Mouse (Mus musculus) heart, postnatal 0 days (tissue): ENCODE measurements around the gene Cebpg. TPM values are rescaled to one million over a fixed set of nuclear protein-coding genes. Genes with fewer than 3 reads are reported as not detected.

ENCODE experiments used
- ATAC-seq: fragments of 200-750 bp; cut with Nextera tagmentation; 2 replicates; pipeline ENCODE4 v1.8.0; 2017; ENCODE audit warnings: low read depth, moderate number of reproducible peaks, moderate library complexity; ENCODE audit not compliant: insufficient read depth
- DNase-seq: peaks from one replicate; pipeline ENCODE4 v3.0.0-alpha.2; 2016; ENCODE audit warnings: low spot score
- H3K27ac ChIP-seq: fragments of 300-500 bp; sonication (generic); 2 replicates; pipeline ENCODE4 v1.5.1; 2014; ENCODE audit warnings: low read depth, mild to moderate bottlenecking
- H3K27me3 ChIP-seq: fragments of 300-500 bp; sonication (generic); 2 replicates; pipeline ENCODE4 v1.6.1; 2014; ENCODE audit warnings: low read length, mixed read lengths; ENCODE audit not compliant: control insufficient read depth, insufficient read depth
- H3K36me3 ChIP-seq: fragments of 300-500 bp; sonication (generic); replicated peaks from 2 replicates; pipeline ENCODE4 v1.6.1; 2014; ENCODE audit warnings: low read length, mixed read lengths; ENCODE audit not compliant: control insufficient read depth, insufficient read depth
- H3K4me1 ChIP-seq: fragments of 300-500 bp; sonication (generic); 2 replicates; pipeline ENCODE4 v1.6.1; 2014; ENCODE audit warnings: antibody characterized with exemption; ENCODE audit not compliant: control insufficient read depth, insufficient read depth
- H3K4me2 ChIP-seq: fragments of 300-500 bp; sonication (generic); 2 replicates; pipeline ENCODE4 v1.6.1; 2014; ENCODE audit warnings: low read depth, mild to moderate bottlenecking, low read length, moderate library complexity
- H3K4me3 ChIP-seq: fragments of 300-500 bp; sonication (generic); 2 replicates; pipeline ENCODE4 v1.5.1; 2014; ENCODE audit warnings: low read depth, low read length
- H3K9ac ChIP-seq: fragments of 300-500 bp; sonication (generic); replicated peaks from 2 replicates; pipeline ENCODE4 v1.6.1; 2014; ENCODE audit warnings: low read depth, low read length, mixed read lengths
- H3K9me3 ChIP-seq: fragments of 300-500 bp; sonication (generic); replicated peaks from 2 replicates; pipeline ENCODE4 v1.6.1; 2016; ENCODE audit warnings: low read length; ENCODE audit not compliant: control insufficient read depth
- CTCF ChIP-seq: IDR thresholded peaks from 2 replicates; pipeline ENCODE4 v1.5.1; 2016; ENCODE audit warnings: antibody characterized with exemption, control low read depth, low read depth
- EP300 ChIP-seq: IDR thresholded peaks from 2 replicates; pipeline ENCODE4 v1.6.1; 2016; ENCODE audit warnings: antibody characterized with exemption, low read depth
- WGBS: fragments of 180-500 bp; shearing (Covaris S2); extraction: QIAGEN DNeasy Blood & Tissue Kit; methylation state at CpG from one replicate; pipeline ENCODE4 v1.1.7; 2014; 5-methylcytosine and 5-hydroxymethylcytosine counted together
- polyA plus RNA-seq: library from polyadenylated mRNA; unstranded; fragments of >200 nt; fragmentation: Nextera tagmentation; extraction: Ambion mirVana; gene quantifications from 2 replicates; pipeline ENCODE4 v1.2.1, GENCODE M21; 2015
- total RNA-seq: library from RNA; depleted of rRNA; stranded (reverse); fragments of >200 nt; gene quantifications from 2 replicates; pipeline ENCODE4 v1.2.3, GENCODE M21; 2014; ENCODE audit warnings: low replicate concordance

Gene Cebpg
- total and polyA plus RNA-seq, 2 experiments from 2014 or later = 9.1 to 13.4 TPM

DNA sequence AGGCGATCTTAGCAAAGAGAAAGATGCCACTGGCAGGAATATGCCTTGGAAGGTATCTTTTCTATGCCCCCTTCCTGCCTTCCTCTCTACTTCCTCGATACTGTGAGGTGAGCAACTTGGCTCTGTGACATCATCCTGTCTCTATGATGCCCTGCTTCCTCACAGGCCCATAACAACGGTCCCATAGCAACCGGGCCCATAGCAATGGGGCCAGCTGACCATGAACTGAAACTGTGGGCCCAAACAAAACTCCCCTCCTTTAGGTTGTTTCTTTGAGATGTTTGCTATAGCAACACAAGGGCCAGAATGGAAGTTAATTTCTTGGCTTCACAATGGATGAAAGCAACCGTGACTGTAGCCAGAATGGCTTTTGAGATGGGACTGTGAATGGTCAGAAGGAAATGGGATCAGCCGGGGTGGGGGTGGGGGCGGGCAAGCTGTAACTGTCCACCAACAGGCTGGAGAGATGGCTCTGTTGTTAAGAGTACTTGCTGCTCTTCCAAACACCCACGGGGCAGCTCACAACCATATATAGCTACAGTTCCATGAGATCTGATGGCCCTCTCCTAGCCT, 10.4 kb upstream of the Cebpg start:
- Histone ChIP-seq H3K4me1 (no peaks in the 10 kb centered on the region; the same call in 1 of the 2 replicates), H3K9ac (no peak overlapping the region), H3K4me2 (no peak overlapping the region), H3K9me3 (no peaks in the 10 kb centered on the region), H3K27me3 (no peaks in the 10 kb centered on the region), H3K4me3 (no peak overlapping the region), H3K27ac (no peak overlapping the region), H3K36me3 (no peaks in the 10 kb centered on the region)
- TF ChIP-seq CTCF (no peak), EP300 (no peak)
- DNase-seq = no peak
- ATAC-seq = no peak
- WGBS = 71% methylated on average over 8 of the region's 8 CpGs

DNA sequence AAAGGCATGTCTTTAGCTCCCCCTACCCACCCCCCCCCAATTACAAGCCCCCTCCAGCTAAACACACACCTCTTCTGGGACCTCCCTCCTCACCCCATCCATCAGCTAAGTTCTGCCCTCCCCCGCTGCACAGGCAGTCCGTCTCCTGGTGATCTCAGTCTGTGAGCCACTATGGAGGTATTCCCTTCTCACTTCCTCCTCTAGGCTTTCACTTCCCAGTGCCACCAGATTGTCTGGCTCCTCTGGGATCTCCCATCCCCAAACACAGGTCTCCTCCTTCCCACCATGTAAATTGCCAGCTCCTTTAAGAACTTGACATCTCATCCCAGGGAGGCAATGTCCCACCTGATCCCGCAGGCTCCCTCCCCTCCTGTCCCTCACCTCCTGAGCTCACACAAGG, 9.6 kb upstream of the Cebpg start:
- DNase-seq (no peak), ATAC-seq (no peak)
- 78% methylated on average over 3 of the region's 3 CpGs for WGBS
- no peaks in the 10 kb centered on the region for H3K9me3 ChIP-seq
- no peak overlapping the region for H3K27ac ChIP-seq
- H3K4me2 ChIP-seq = no peak overlapping the region
- no peaks in the 10 kb centered on the region for H3K36me3 ChIP-seq
- H3K9ac ChIP-seq = no peak overlapping the region
- no peaks in the 10 kb centered on the region; the same call in 1 of the 2 replicates for H3K4me1 ChIP-seq
- TF ChIP-seq CTCF (no peak), EP300 (no peak)
- H3K27me3 ChIP-seq = no peaks in the 10 kb centered on the region
- H3K4me3 ChIP-seq = no peak overlapping the region

DNA sequence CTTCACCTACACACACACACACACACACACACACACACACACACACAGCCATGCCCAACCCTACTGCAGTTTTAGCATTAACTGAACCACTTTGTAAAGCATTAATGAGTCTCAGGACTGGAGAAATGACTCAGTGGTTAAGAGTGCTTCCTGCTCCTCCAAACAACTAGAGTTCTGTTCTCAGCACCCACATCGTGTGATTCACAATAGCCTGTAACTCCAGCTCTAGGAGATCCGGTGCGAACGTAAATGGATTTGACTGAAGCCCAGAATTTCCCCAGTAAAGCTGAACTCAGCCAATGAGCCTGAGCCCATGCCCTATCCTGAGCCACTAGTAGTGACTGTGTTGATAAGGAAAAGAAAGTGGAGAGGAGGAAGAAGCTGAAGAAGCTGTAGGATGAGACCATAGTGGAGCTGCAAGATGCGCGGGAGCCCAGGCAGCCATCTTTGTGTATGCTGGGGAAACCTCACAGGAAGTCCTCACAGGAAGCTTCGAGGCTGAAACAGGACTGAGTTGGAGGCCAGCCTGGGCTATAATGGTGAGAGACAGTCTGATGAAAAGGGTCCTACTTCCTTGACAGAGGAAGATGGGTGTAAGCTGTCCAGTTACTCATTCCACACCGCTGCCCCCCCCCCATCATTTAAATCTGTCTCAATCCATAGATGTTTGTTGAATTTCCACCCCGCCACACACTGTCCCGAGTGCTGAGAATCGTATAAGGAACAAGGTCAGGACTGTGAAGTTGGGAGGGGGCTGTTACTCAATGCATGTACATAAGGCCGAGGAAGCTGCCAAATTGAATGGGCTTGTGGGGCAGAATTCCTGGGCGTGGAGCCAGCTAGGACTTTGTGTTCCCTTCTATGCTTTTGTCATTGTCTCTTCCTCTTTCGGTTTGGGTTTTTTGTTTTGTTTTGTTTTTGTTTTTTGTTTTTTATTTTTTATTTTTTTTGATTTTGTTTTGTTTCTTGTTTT, 8.2 kb upstream of the Cebpg start:
- no peak overlapping the region for H3K27ac ChIP-seq
- H3K4me1 ChIP-seq = no peaks in the 10 kb centered on the region; the same call in 1 of the 2 replicates
- DNase-seq (no peak), ATAC-seq (no peak)
- no peaks in the 10 kb centered on the region for H3K36me3 ChIP-seq
- TF ChIP-seq CTCF (no peak), EP300 (no peak)
- H3K4me3 ChIP-seq = no peak overlapping the region
- H3K4me2 ChIP-seq = no peak overlapping the region
- H3K9me3 ChIP-seq = no peaks in the 10 kb centered on the region
- no peak overlapping the region for H3K9ac ChIP-seq
- H3K27me3 ChIP-seq = no peaks in the 10 kb centered on the region
- WGBS = 64% methylated on average over 14 of the region's 14 CpGs

DNA sequence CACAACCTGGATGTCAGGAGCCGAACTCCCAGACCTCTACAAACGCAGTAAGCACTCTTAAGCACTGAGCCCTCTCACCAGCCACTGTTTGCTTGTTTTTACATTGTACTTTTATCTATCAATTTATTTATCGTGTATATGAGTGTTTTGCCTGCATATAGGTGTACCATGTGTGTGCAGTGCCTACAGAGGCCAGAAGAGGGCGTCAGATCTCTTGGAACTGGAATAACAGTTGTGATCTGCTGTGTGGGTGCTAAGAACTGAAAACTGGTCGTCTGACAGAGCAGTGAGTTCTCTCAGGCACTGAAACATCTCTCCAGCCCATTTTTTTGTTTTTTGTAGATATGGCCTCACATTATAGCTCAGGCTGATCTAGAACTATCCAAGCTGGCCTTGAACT, 3.1 kb upstream of the Cebpg start:
- TF ChIP-seq EP300 (no peak), CTCF (0 out of 2 replicates have a peak, but pooled peaks have one; percentile 1)
- Histone ChIP-seq H3K4me2 (no peak overlapping the region), H3K27me3 (no peaks in the 10 kb centered on the region), H3K4me3 (no peak overlapping the region), H3K4me1 (peaks cover 6% of the 10 kb centered on the region; the same call in 1 of the 2 replicates), H3K36me3 (no peaks in the 10 kb centered on the region), H3K9ac (no peak overlapping the region), H3K27ac (no peak overlapping the region), H3K9me3 (no peaks in the 10 kb centered on the region)
- no peak for ATAC-seq
- no peak for DNase-seq
- 67% methylated on average over 5 of the region's 5 CpGs for WGBS

DNA sequence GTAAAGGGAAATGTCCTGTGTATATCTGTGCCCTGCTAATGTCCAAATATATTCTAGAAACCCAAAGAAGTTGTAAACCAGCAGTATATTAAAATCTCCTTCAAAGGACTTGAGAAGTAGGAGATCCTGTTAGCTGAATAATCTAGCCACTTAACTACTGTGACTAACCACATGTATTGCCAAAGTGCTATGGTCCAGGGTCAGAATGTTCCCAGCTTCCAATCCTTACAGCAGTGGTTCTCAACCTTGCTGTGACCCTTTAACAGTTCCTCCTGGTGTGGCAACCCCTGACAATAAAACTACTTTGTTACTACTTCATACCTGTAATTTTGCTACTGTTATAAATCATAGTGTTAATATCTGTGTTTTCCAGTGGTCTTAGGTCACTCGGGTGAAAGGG, 2.0 kb upstream of the Cebpg start:
- no peaks in the 10 kb centered on the region for H3K36me3 ChIP-seq
- H3K9me3 ChIP-seq = no peaks in the 10 kb centered on the region
- H3K4me3 ChIP-seq = no peak overlapping the region
- no peak overlapping the region for H3K9ac ChIP-seq
- H3K4me2 ChIP-seq = no peak overlapping the region
- no peak for TF ChIP-seq EP300
- TF ChIP-seq CTCF = no peak
- no peaks in the 10 kb centered on the region for H3K27me3 ChIP-seq
- WGBS = 67% methylated on average over 1 of the region's 1 CpGs
- H3K27ac ChIP-seq = no peak overlapping the region
- DNase-seq (no peak), ATAC-seq (no peak)
- H3K4me1 ChIP-seq = peaks cover 6% of the 10 kb centered on the region; the same call in 1 of the 2 replicates
